Mouse (Mus musculus) brain, adult 2 months (tissue): ENCODE results near the gene Cypt3.
A peak's percentile ranks its signal among the peaks of the same experiment; 100 is the strongest.

Experiments used
- DNase-seq: peaks from one replicate; pipeline ENCODE4 v3.0.0; 2011; ENCODE audit warnings: low read depth, low spot score

The Cypt3 gene

GRCm38 (mm10) chrX:153558293-153558692 lies at the start of gene Cypt3:
Gene Cypt3, plus strand, starts transcription at chrX:153558593.
- no peak for DNase-seq

DNA sequence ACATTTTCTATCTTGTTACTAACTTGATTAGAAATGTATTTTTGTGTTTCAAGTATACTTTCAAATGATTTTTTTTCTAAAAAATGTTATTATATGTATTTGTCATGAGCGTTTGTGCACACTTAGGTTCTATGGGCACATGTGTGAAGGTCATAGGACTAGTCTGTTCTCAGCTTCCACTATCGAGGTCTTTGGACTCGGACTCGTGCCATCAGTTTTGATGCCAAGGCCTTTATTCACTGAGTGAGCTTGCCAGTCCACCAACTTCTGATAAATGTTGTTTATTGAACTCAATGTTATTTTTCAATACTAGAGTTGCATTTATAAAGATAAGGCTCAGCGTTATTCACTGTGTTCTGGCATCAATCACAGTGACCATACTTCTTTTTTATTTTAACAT lies 42.9 kb upstream of the Cypt3 start:
- DNase-seq, result no peak

DNA sequence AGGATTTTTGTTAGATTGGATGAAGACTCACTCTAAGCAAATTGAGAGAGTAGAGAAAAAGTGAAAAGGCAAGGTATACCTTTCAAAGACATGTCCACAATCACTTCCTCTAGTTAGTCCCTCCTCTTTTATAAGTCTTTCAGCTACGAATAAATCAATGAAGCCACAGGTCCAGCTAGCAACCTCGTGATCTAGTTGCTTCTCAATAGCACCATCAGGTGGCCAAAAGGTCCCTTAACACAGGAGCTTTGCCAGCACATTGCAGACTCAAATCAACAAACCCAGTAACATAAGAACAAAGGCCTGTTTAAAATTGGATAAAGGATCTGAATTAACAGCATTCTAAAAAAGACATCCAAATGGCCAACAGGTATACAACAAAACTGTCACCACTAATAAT lies 30.0 kb upstream of the Cypt3 start:
- DNase-seq, result peak; percentile 67

DNA sequence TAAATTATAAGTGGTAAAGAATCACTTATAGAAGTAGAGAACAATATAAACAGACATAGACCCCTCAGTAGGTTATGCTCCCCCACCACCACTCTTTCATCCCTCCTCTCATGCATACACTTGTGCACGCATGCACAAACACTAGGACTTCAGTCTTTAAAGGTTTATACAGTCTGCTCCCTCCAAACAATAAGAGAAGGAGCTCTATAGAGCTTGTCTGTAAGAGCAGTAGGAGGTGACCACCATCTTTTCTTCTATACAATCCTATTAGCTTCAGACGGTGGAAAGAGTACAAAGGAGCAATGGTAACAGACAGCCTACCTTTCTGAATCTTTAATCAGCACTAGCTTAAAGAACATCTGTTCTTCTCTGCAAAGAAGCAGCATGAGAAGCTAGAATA lies 1.8 kb upstream of the Cypt3 start:
- DNase-seq, result no peak

GRCm38 (mm10) chrX:153564650-153565049 lies 6.3 kb downstream of the Cypt3 start:
- no peak for DNase-seq

DNA sequence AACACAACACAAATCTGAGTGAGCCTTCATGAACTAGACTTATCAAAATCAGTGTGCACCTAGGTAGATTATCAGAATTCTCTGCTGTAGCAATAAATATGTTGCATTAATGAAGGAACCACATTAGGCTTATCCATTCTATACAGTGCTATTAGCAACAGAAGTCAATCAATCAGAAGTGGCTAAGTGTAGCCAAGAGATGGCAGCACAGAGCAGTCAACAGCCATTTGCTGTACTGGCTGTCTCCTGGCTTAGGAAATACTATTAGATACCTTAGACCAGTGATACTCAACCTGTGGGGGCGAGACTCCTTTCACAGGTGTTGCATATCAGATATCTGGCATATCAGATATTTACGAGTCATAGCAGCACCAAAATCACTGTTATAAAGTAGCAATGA lies 41.2 kb downstream of the Cypt3 start:
- DNase-seq, result peak; percentile 0
